ENCODE assay signal across 9 mouse cellular contexts in genomic region chr19:11964266-11964665, GRCm38 (mm10). TPM values are rescaled to one million over a fixed set of nuclear protein-coding genes. Genes with fewer than 3 reads are reported as not detected.
DNase-seq lines count a peak whose midpoint lies in the region; ATAC-seq lines count a peak whose summit lies in the region.
"Had no signal": no experiment of that assay in that cellular context is flagged by ENCODE, and none has a peak within 500 bp of the region (broad histone marks: within the 10 kb centered on the region; RNA-seq: fewer than 3 reads in every experiment).

No protein-coding gene starts in this region.

- H3K4me3 ChIP-seq in forebrain, embryonic 13.5 days, result peak overlapping the region; percentile 45
- peak overlapping the region; percentile 68 for H3K4me3 ChIP-seq in liver, embryonic 15.5 days (replicated peaks)

- H3K9ac ChIP-seq in forebrain, embryonic 13.5 days, result no peak overlapping the region
- no peak overlapping the region for H3K9ac ChIP-seq in liver, embryonic 15.5 days

- no peaks in the 10 kb centered on the region for H3K9me3 ChIP-seq in forebrain, embryonic 13.5 days (replicated peaks)
- no peaks in the 10 kb centered on the region for H3K9me3 ChIP-seq in liver, embryonic 15.5 days (replicated peaks)

- peak overlapping the region; percentile 62 for H3K4me2 ChIP-seq in forebrain, embryonic 13.5 days
- peak overlapping the region; percentile 85 for H3K4me2 ChIP-seq in liver, embryonic 15.5 days

- ATAC-seq in forebrain, embryonic 13.5 days, result no peak
- ATAC-seq in liver, embryonic 15.5 days (ENCODE audit: insufficient read depth), result no peak

- peak; percentile 17 to 47 for DNase-seq in cerebellum, postnatal 10 days
- DNase-seq in cerebellum, postnatal 36 days, result no peak
- peak; percentile 58 for DNase-seq in 3T3-L1 (ENCODE audit: low read depth, low spot score)
- DNase-seq in thymus, postnatal 25 days, result no peak
- no peak for DNase-seq in right cerebral cortex, postnatal 4 days
- no peak for DNase-seq in layer of hippocampus, adult 9-11 months
- DNase-seq: thymus, postnatal 14 days had no signal

- peaks cover 21% of the 10 kb centered on the region for H3K4me1 ChIP-seq in forebrain, embryonic 13.5 days
- H3K4me1 ChIP-seq in liver, embryonic 15.5 days (replicated peaks), result peaks cover 26% of the 10 kb centered on the region

- H3K27me3 ChIP-seq in forebrain, embryonic 13.5 days, result no peaks in the 10 kb centered on the region
- 0 out of 2 replicates have a peak, but pooled peaks cover 5% of the 10 kb centered on the region for H3K27me3 ChIP-seq in liver, embryonic 15.5 days

- WGBS in forebrain, embryonic 13.5 days, result 97% methylated on average over 1 of the region's 1 CpGs
- 86% methylated on average over 1 of the region's 1 CpGs for WGBS in liver, embryonic 15.5 days (ENCODE audit: insufficient replicate concordance)

- H3K27ac ChIP-seq in forebrain, embryonic 13.5 days, result no peak overlapping the region
- peak overlapping the region; percentile 85; the same call in 1 of the 2 replicates for H3K27ac ChIP-seq in liver, embryonic 15.5 days (replicated peaks)

- no peaks in the 10 kb centered on the region; the same call in 1 of the 2 replicates for H3K36me3 ChIP-seq in forebrain, embryonic 13.5 days (ENCODE audit: poor library complexity, severe bottlenecking)
- peaks cover 10% of the 10 kb centered on the region for H3K36me3 ChIP-seq in liver, embryonic 15.5 days (replicated peaks)

RNA-seq across cellular contexts. Expression of gene Osbp, which starts 1.5 kb away (rescaled TPM):
- 4.1 and 4.9 TPM in 2 replicates for polyA plus RNA-seq in forebrain, embryonic 13.5 days (2015; fragmentation: Nextera tagmentation; extraction: Ambion mirVana)
- polyA plus RNA-seq in liver, embryonic 15.5 days (2015; fragmentation: Nextera tagmentation; extraction: Ambion mirVana), result 1.9 and 2.0 TPM in 2 replicates

RNA-seq across cellular contexts. Expression of gene Patl1, which starts 52.1 kb away (rescaled TPM):
- polyA plus RNA-seq in forebrain, embryonic 13.5 days (2015; fragmentation: Nextera tagmentation; extraction: Ambion mirVana), result 18.9 and 21.4 TPM in 2 replicates
- polyA plus RNA-seq in liver, embryonic 15.5 days (2015; fragmentation: Nextera tagmentation; extraction: Ambion mirVana), result 6.1 TPM in 2 replicates

Comparison
In these comparisons a context has a peak if more than half of its experiments do, and no peak if none do; other contexts are left out.
1. DNase-seq: peak in cerebellum, postnatal 10 days (2 of 2) and 3T3-L1 (single experiment); none in cerebellum, postnatal 36 days (0 of 2), thymus, postnatal 25 days (single experiment), right cerebral cortex, postnatal 4 days (single experiment) and layer of hippocampus, adult 9-11 months (single experiment).